In the genomic region with DNA sequence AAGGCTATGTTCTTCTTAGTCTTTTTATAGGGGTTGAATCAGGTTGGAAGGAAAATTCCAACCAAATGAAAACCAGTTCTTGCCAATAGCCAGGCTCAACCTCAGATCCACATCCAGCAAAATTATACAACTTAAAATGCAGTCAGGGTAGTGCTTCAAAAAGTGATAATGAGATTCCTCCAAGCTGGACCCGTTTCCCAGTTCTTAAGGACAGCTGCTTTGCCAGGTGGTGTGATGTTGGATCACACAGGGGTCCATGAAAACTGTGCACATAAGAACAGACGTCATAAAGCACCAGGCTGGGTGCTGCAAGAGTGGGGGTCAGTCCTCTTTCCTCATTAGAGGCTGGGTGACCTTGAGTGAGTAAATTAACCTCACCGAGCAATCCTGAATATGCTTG, we compare ENCODE assay signal across 17 mouse cellular contexts.
A peak's percentile ranks its signal among the peaks of the same experiment; 100 is the strongest.
DNase-seq lines count a peak whose midpoint lies in the region; ATAC-seq lines count a peak whose summit lies in the region.
"Had no signal": no experiment of that assay in that cellular context is flagged by ENCODE, and none has a peak within 500 bp of the region (broad histone marks: within the 10 kb centered on the region; RNA-seq: fewer than 3 reads in every experiment).

No protein-coding gene starts in this region.

- H3K4me1 ChIP-seq in forebrain, embryonic 14.5 days (ENCODE audit: control insufficient read depth, insufficient read depth, low read length): no peaks in the 10 kb centered on the region
- H3K4me1 ChIP-seq: heart, embryonic 15.5 days; stomach, embryonic 15.5 days had no signal

- no peak overlapping the region for H3K4me2 ChIP-seq in forebrain, embryonic 14.5 days (ENCODE audit: low read length)
- H3K4me2 ChIP-seq: heart, embryonic 15.5 days; limb, embryonic 13.5 days; stomach, embryonic 15.5 days had no signal

- intact Hi-C loops in heart, postnatal 10 days (cut with DNase I): no loop called here
- intact Hi-C loops in heart, postnatal 14 days (cut with DNase I): no loop called here

- peak; percentile 82 for DNase-seq in forebrain, embryonic 14.5 days (ENCODE audit: low spot score)
- peak; percentile 60 to 77 for DNase-seq in frontal cortex, adult 2 months (ENCODE audit: extremely low spot score in 1 of 2, low spot score in 1 of 2)
- DNase-seq in layer of hippocampus, postnatal 36 days: peak; percentile 33 to 35
- peak; percentile 55 to 82 for DNase-seq in right cerebral cortex, postnatal 10 days (ENCODE audit: low spot score in 2 of 2)
- DNase-seq in kidney, adult 9 months: no peak
- DNase-seq in heart, postnatal 10 days: no peak
- no peak for DNase-seq in heart, postnatal 14 days
- DNase-seq: adrenal gland, adult 2 months; embryo, embryonic 11 days; gastrocnemius, postnatal 25 days; liver, postnatal 0 days had no signal

- H3K9ac ChIP-seq in forebrain, embryonic 14.5 days (ENCODE audit: low read length): no peak overlapping the region
- H3K9ac ChIP-seq: heart, embryonic 15.5 days; limb, embryonic 13.5 days; liver, postnatal 0 days; stomach, embryonic 15.5 days had no signal

- H3K4me3 ChIP-seq in forebrain, embryonic 14.5 days (ENCODE audit: low read depth, low read length): no peak overlapping the region
- H3K4me3 ChIP-seq: heart, embryonic 15.5 days; limb, embryonic 13.5 days; stomach, embryonic 15.5 days had no signal

- 36% methylated on average over 3 of the region's 3 CpGs for WGBS in forebrain, embryonic 14.5 days

- no peaks in the 10 kb centered on the region for H3K9me3 ChIP-seq in forebrain, embryonic 14.5 days (replicated peaks; ENCODE audit: control insufficient read depth, low read length)
- H3K9me3 ChIP-seq: heart, embryonic 15.5 days; limb, embryonic 13.5 days; stomach, embryonic 15.5 days had no signal

- ATAC-seq in forebrain, embryonic 14.5 days: peak; percentile 89
- ATAC-seq: hindbrain, embryonic 16.5 days; liver, postnatal 0 days; Patski had no signal

- H3K36me3 ChIP-seq in forebrain, embryonic 14.5 days (ENCODE audit: control insufficient read depth, insufficient read depth, low read length): no peaks in the 10 kb centered on the region
- H3K36me3 ChIP-seq: heart, embryonic 15.5 days; limb, embryonic 13.5 days; stomach, embryonic 15.5 days had no signal

- H3K27me3 ChIP-seq in forebrain, embryonic 14.5 days (replicated peaks; ENCODE audit: control insufficient read depth, insufficient read depth, low read length): no peaks in the 10 kb centered on the region
- H3K27me3 ChIP-seq: heart, embryonic 15.5 days; limb, embryonic 13.5 days; stomach, embryonic 15.5 days had no signal

- H3K27ac ChIP-seq in forebrain, embryonic 14.5 days (ENCODE audit: low read depth, low read length): no peak overlapping the region
- H3K27ac ChIP-seq: heart, embryonic 15.5 days; kidney, postnatal 0 days; limb, embryonic 13.5 days; stomach, embryonic 15.5 days had no signal

Comparison
In these comparisons a context has a peak if more than half of its experiments do, and no peak if none do; other contexts are left out.
1. DNase-seq: peak in forebrain, embryonic 14.5 days (single experiment), frontal cortex, adult 2 months (2 of 2), layer of hippocampus, postnatal 36 days (2 of 2) and right cerebral cortex, postnatal 10 days (2 of 2); none in kidney, adult 9 months (single experiment), heart, postnatal 10 days (0 of 2) and heart, postnatal 14 days (0 of 2).